Mouse (Mus musculus): ENCODE results near the gene Hibadh. TPM values are rescaled to one million over a fixed set of nuclear protein-coding genes. Genes with fewer than 3 reads are reported as not detected.
A peak's percentile ranks its signal among the peaks of the same experiment; 100 is the strongest.

The Hibadh gene
- total RNA-seq, 2 experiments from 2014 or later = 243 to 261 TPM

GRCm38 (mm10) chr6:52641076-52641475 lies 887 bp upstream of the Hibadh start:
- intact Hi-C loops (cut with DNase I) = loop anchor here (5.0 kb wide), 1 partner anchor 71 kb away; the partner anchor contains the start of gene Tax1bp1
- no peak for DNase-seq

- intact Hi-C loops (cut with DNase I) = loop anchor here (5.0 kb wide), 1 partner anchor 73 kb away; the partner anchor contains the start of gene Tax1bp1
- DNase-seq = no peak
Observed at GRCm38 (mm10) chr6:52639546-52640223, 504 bp downstream of the Hibadh start.

- DNase-seq = no peak
- intact Hi-C loops (cut with DNase I) = no loop called here
Observed at GRCm38 (mm10) chr6:52638471-52639185, 1.6 kb downstream of the Hibadh start.

GRCm38 (mm10) chr6:52637337-52637736 lies 2.9 kb downstream of the Hibadh start:
- DNase-seq = no peak
- intact Hi-C loops (cut with DNase I) = no loop called here

- intact Hi-C loops (cut with DNase I) = no loop called here
- no peak for DNase-seq
Observed at GRCm38 (mm10) chr6:52635395-52635794, 4.8 kb downstream of the Hibadh start.

GRCm38 (mm10) chr6:52630625-52631024 lies 9.6 kb downstream of the Hibadh start:
- intact Hi-C loops (cut with DNase I) = no loop called here
- DNase-seq = no peak

GRCm38 (mm10) chr6:52629180-52629579 lies 11.0 kb downstream of the Hibadh start:
- intact Hi-C loops (cut with DNase I) = no loop called here
- no peak for DNase-seq

GRCm38 (mm10) chr6:52626735-52627134 lies 13.5 kb downstream of the Hibadh start:
- no peak for DNase-seq
- intact Hi-C loops (cut with DNase I) = no loop called here

- intact Hi-C loops (cut with DNase I) = no loop called here
Observed at GRCm38 (mm10) chr6:52623741-52624140, 16.4 kb downstream of the Hibadh start.

GRCm38 (mm10) chr6:52621731-52622480 lies 18.3 kb downstream of the Hibadh start:
- peak in 1 of 2 experiments; percentile 14 for DNase-seq
- intact Hi-C loops (cut with DNase I) = no loop called here

More at GRCm38 (mm10) chr6:52623741-52624140, 16.4 kb downstream of the Hibadh start:
- no peak for DNase-seq

- intact Hi-C loops (cut with DNase I) = no loop called here
- no peak for DNase-seq
Observed at GRCm38 (mm10) chr6:52620090-52620489, 20.1 kb downstream of the Hibadh start.

GRCm38 (mm10) chr6:52609626-52610352 lies 30.4 kb downstream of the Hibadh start:
- DNase-seq = no peak
- intact Hi-C loops (cut with DNase I) = no loop called here

GRCm38 (mm10) chr6:52608121-52608520 lies 32.1 kb downstream of the Hibadh start:
- no peak for DNase-seq
- intact Hi-C loops (cut with DNase I) = no loop called here

GRCm38 (mm10) chr6:52606746-52607347 lies 33.3 kb downstream of the Hibadh start:
- intact Hi-C loops (cut with DNase I) = no loop called here
- no peak for DNase-seq

GRCm38 (mm10) chr6:52601706-52602642 lies 38.2 kb downstream of the Hibadh start:
- intact Hi-C loops (cut with DNase I) = loop anchor here (1.0 kb wide), 1 partner anchor 345 kb away; no protein-coding TSS in a partner anchor
- DNase-seq = no peak

GRCm38 (mm10) chr6:52601117-52601516 lies 39.1 kb downstream of the Hibadh start:
- DNase-seq = peak; percentile 25 to 38
- intact Hi-C loops (cut with DNase I) = loop anchor here (1.0 kb wide), 1 partner anchor 344 kb away; no protein-coding TSS in a partner anchor

- intact Hi-C loops (cut with DNase I) = no loop called here
- DNase-seq = no peak
Observed at GRCm38 (mm10) chr6:52594752-52595151, 45.4 kb downstream of the Hibadh start.

- intact Hi-C loops (cut with DNase I) = no loop called here
Observed at GRCm38 (mm10) chr6:52586564-52586963, 53.6 kb downstream of the Hibadh start.

GRCm38 (mm10) chr6:52584383-52584782 lies 55.8 kb downstream of the Hibadh start:
- intact Hi-C loops (cut with DNase I) = no loop called here
- peak; percentile 31 to 33 for DNase-seq

More at GRCm38 (mm10) chr6:52586564-52586963, 53.6 kb downstream of the Hibadh start:
- no peak for DNase-seq
